Mouse (Mus musculus): ENCODE results near the gene Serpinb6b. TPM values are rescaled to one million over a fixed set of nuclear protein-coding genes. Genes with fewer than 3 reads are reported as not detected.

Gene Serpinb6b
- total RNA-seq, 2 experiments from 2014 or later: 2.4 to 5.1 TPM

Other genes with a start within 250 kb of the Serpinb6b start
- 1,000 to 10,000 TPM in 1 of 2 experiments, 100 to 1,000 TPM in 1; 560 to 1,240 TPM for gene Mylk4, start 181.3 kb upstream of the Serpinb6b start, total RNA-seq (2021)
- 1 to 10 TPM; 5.8 to 7.5 TPM for gene Wrnip1, start 163.2 kb upstream of the Serpinb6b start, total RNA-seq (2021)
- not detected for gene D930007J09Rik, start 162.4 kb upstream of the Serpinb6b start, total RNA-seq (2021)
- 1 to 10 TPM; 5.4 to 7.8 TPM for gene Serpinb1a, start 114.0 kb upstream of the Serpinb6b start, total RNA-seq (2021)
- gene Serpinb1c, start 67.0 kb upstream of the Serpinb6b start, total RNA-seq (2021): 1 to 10 TPM; 2.7 to 4.1 TPM
- 1 to 10 TPM; 2.2 TPM for gene Serpinb9, start 38.0 kb downstream of the Serpinb6b start, total RNA-seq (2021)
- gene Serpinb9b, start 62.2 kb downstream of the Serpinb6b start, total RNA-seq (2021): not detected
- gene Serpinb1b, start 113.4 kb downstream of the Serpinb6b start, total RNA-seq (2021): not detected
- gene Serpinb9c, start 194.5 kb downstream of the Serpinb6b start, total RNA-seq (2021): not detected
- not detected for gene Serpinb9d, start 227.8 kb downstream of the Serpinb6b start, total RNA-seq (2021)

Measured in gastrocnemius, postnatal 25 days (tissue).